Mouse (Mus musculus) MEL (cell line): ENCODE results near the gene Gsta4. TPM values are rescaled to one million over a fixed set of nuclear protein-coding genes. Genes with fewer than 3 reads are reported as not detected.
A peak's percentile ranks its signal among the peaks of the same experiment; 100 is the strongest.

ENCODE experiments used
- DNase-seq: peaks from one replicate; pipeline ENCODE4 v3.0.0; 2011; ENCODE audit warnings: low read depth, low spot score
- H3K27ac ChIP-seq: 2 replicates; pipeline ENCODE4 v1.5.1; 2012; ENCODE audit warnings: low read depth, mild to moderate bottlenecking, control low read depth, low read length, moderate library complexity; ENCODE audit not compliant: control insufficient read depth
- H3K27me3 ChIP-seq, 2 experiments: fragments of 150-350 bp in 1 of 2; sonication (generic) in 1 of 2; 2 replicates each; pipeline ENCODE4 v1.6.1; 2012; ENCODE audit warnings: low read length in 2 of 2, mild to moderate bottlenecking in 2 of 2, improper control_type of control experiment in 1 of 2, moderate library complexity in 1 of 2; ENCODE audit not compliant: insufficient read depth in 2 of 2, control insufficient read depth in 1 of 2
- H3K36me3 ChIP-seq, 2 experiments: 2 replicates each; pipeline ENCODE4 v1.6.1; 2012 to 2014; ENCODE audit warnings: low read length in 2 of 2, improper control_type of control experiment in 1 of 2, inconsistent platforms in 1 of 2, mild to moderate bottlenecking in 1 of 2; ENCODE audit not compliant: insufficient read depth in 2 of 2, control insufficient read depth in 1 of 2
- H3K4me1 ChIP-seq, 2 experiments: fragments of 150-350 bp in 1 of 2; sonication (generic) in 1 of 2; 2 replicates each; pipeline ENCODE4 v1.6.1; 2012; ENCODE audit warnings: low read length in 2 of 2, improper control_type of control experiment in 1 of 2, mild to moderate bottlenecking in 1 of 2; ENCODE audit not compliant: insufficient read depth in 2 of 2, control insufficient read depth in 1 of 2
- H3K4me3 ChIP-seq, 2 experiments: fragments of 150-350 bp in 1 of 2; sonication (generic) in 1 of 2; 2 replicates each; pipeline ENCODE4 v1.5.1; 2012; ENCODE audit warnings: low read depth in 2 of 2, low read length in 2 of 2, mild to moderate bottlenecking in 2 of 2, moderate library complexity in 2 of 2, control low read depth in 1 of 2, improper control_type of control experiment in 1 of 2; ENCODE audit not compliant: control insufficient read depth in 1 of 2, insufficient read depth in 1 of 2
- H3K79me2 ChIP-seq: 2 replicates; pipeline ENCODE4 v1.6.1; 2012; ENCODE audit warnings: mild to moderate bottlenecking, low read length, moderate library complexity; ENCODE audit not compliant: control insufficient read depth, poor library complexity, insufficient read depth
- H3K9ac ChIP-seq: 2 replicates; pipeline ENCODE4 v1.6.1; 2012; ENCODE audit warnings: low read depth, mild to moderate bottlenecking, control low read depth, low read length, moderate library complexity; ENCODE audit not compliant: control insufficient read depth, poor library complexity, severe bottlenecking
- H3K9me3 ChIP-seq: fragments of 150-350 bp; sonication (generic); replicated peaks from 2 replicates; pipeline ENCODE4 v1.6.1; 2012; ENCODE audit warnings: mild to moderate bottlenecking, low read length, improper control_type of control experiment, moderate library complexity; ENCODE audit not compliant: insufficient read depth
- CHD2 ChIP-seq: IDR thresholded peaks from 2 replicates; pipeline ENCODE4 v1.6.1; 2011; ENCODE audit warnings: low read length, improper control_type of control experiment
- CTCF ChIP-seq, 3 experiments: IDR thresholded peaks in 2 of 3; conservative IDR thresholded peaks in 1 of 3; 2 replicates each; pipeline ENCODE4 v1.5.1; 2011 to 2012; ENCODE audit warnings: low read length in 3 of 3, low read depth in 2 of 3, mild to moderate bottlenecking in 2 of 3, improper control_type of control experiment in 1 of 3, inconsistent platforms in 1 of 3, mixed read lengths in 1 of 3, moderate library complexity in 1 of 3; ENCODE audit not compliant: control insufficient read depth in 1 of 3, insufficient read depth in 1 of 3, poor library complexity in 1 of 3, severe bottlenecking in 1 of 3
- EP300 ChIP-seq, 2 experiments: IDR thresholded peaks; 2 replicates each; pipeline ENCODE4 v1.6.1; 2011; ENCODE audit warnings: improper control_type of control experiment in 2 of 2, low read length in 2 of 2, low read depth in 1 of 2, mild to moderate bottlenecking in 1 of 2
- ETS1 ChIP-seq: IDR thresholded peaks from 2 replicates; pipeline ENCODE4 v1.6.1; 2012; ENCODE audit warnings: low read depth, mild to moderate bottlenecking, inconsistent platforms, low read length, improper control_type of control experiment, moderate library complexity
- GATA1 ChIP-seq: IDR thresholded peaks from 2 replicates; pipeline ENCODE4 v1.6.1; 2011; ENCODE audit warnings: low read depth, low read length, improper control_type of control experiment
- JUND ChIP-seq: IDR thresholded peaks from 2 replicates; pipeline ENCODE4 v1.6.1; 2011; ENCODE audit warnings: low read depth, mild to moderate bottlenecking, improper control_type of control experiment, low read length
- KAT2A ChIP-seq: conservative IDR thresholded peaks from 2 replicates; pipeline ENCODE4 v1.6.1; 2012; ENCODE audit warnings: low read depth, low read length, improper control_type of control experiment, inconsistent platforms
- MEF2A ChIP-seq: IDR thresholded peaks from 2 replicates; pipeline ENCODE4 v1.6.1; 2014; ENCODE audit warnings: low read depth, mild to moderate bottlenecking, inconsistent platforms, low read length, improper control_type of control experiment; ENCODE audit not compliant: poor library complexity, insufficient replicate concordance, severe bottlenecking; ENCODE audit errors: extremely low read depth
- MYB ChIP-seq: IDR thresholded peaks from 2 replicates; pipeline ENCODE4 v1.6.1; 2011; ENCODE audit warnings: mild to moderate bottlenecking, low read depth, low read length, improper control_type of control experiment
- NELFE ChIP-seq: IDR thresholded peaks from 2 replicates; pipeline ENCODE4 v1.6.1; 2011; ENCODE audit warnings: low read depth, low read length, improper control_type of control experiment
- POLR2A ChIP-seq, 2 experiments: IDR thresholded peaks; 2 replicates each; pipeline ENCODE4 v1.6.1; 2011 to 2012; ENCODE audit warnings: low read length in 2 of 2, mild to moderate bottlenecking in 2 of 2, control low read depth in 1 of 2, improper control_type of control experiment in 1 of 2, low read depth in 1 of 2, moderate library complexity in 1 of 2; ENCODE audit not compliant: control insufficient read depth in 1 of 2, insufficient read depth in 1 of 2, poor library complexity in 1 of 2
- RAD21 ChIP-seq: IDR thresholded peaks from 2 replicates; pipeline ENCODE4 v1.6.1; 2011; ENCODE audit warnings: mild to moderate bottlenecking, low read depth, low read length, improper control_type of control experiment
- RCOR1 ChIP-seq: IDR thresholded peaks from 2 replicates; pipeline ENCODE4 v1.6.1; 2012; ENCODE audit warnings: low read depth, mild to moderate bottlenecking, inconsistent platforms, low read length, improper control_type of control experiment
- SIN3A ChIP-seq: IDR thresholded peaks from 2 replicates; pipeline ENCODE4 v1.6.1; 2012; ENCODE audit warnings: low read length, improper control_type of control experiment, inconsistent platforms
- TAL1 ChIP-seq: IDR thresholded peaks from 2 replicates; pipeline ENCODE4 v1.6.1; 2012; ENCODE audit warnings: mild to moderate bottlenecking, inconsistent platforms, low read length, moderate library complexity, mixed read lengths
- TBP ChIP-seq: IDR thresholded peaks from 2 replicates; pipeline ENCODE4 v1.8.0; 2011; ENCODE audit warnings: low read depth, low read length, improper control_type of control experiment
- TCF12 ChIP-seq: IDR thresholded peaks from 2 replicates; pipeline ENCODE4 v1.6.1; 2014; ENCODE audit warnings: low read depth, mild to moderate bottlenecking, inconsistent platforms, low read length, improper control_type of control experiment, moderate library complexity
- UBTF ChIP-seq: IDR thresholded peaks from 2 replicates; pipeline ENCODE4 v1.6.1; 2012; ENCODE audit warnings: low read depth, mild to moderate bottlenecking, inconsistent platforms, low read length, improper control_type of control experiment, moderate library complexity, borderline replicate concordance; ENCODE audit not compliant: insufficient read depth
- USF2 ChIP-seq, 2 experiments: IDR thresholded peaks; 2 replicates each; pipeline ENCODE4 v1.6.1; 2011 to 2012; ENCODE audit warnings: improper control_type of control experiment in 2 of 2, low read length in 2 of 2, borderline replicate concordance in 1 of 2, inconsistent platforms in 1 of 2, low read depth in 1 of 2, mild to moderate bottlenecking in 1 of 2; ENCODE audit not compliant: insufficient read depth in 1 of 2
- ZKSCAN1 ChIP-seq: IDR thresholded peaks from 2 replicates; pipeline ENCODE4 v1.6.1; 2012; ENCODE audit warnings: low read depth, mild to moderate bottlenecking, inconsistent platforms, low read length, improper control_type of control experiment, moderate library complexity
- polyA plus RNA-seq, 2 experiments: library from polyadenylated mRNA; stranded (reverse) in 1 of 2; unstranded in 1 of 2; fragments of >175 nt in 1 of 2; fragments of >200 nt in 1 of 2; gene quantifications; 2 replicates each; pipeline versions ENCODE4 v1.2.1 to v1.2.4; 2012; ENCODE audit warnings: low replicate concordance in 2 of 2, low read depth in 1 of 2; ENCODE audit not compliant: insufficient read length in 2 of 2, insufficient read depth in 1 of 2, missing spikeins in 1 of 2
- total RNA-seq: library from RNA; depleted of rRNA; stranded (reverse); fragments of 300-350 nt; gene quantifications from 2 replicates; pipeline ENCODE4 v1.2.3, GENCODE M21; 2012

Gsta4 gene
- total and polyA plus RNA-seq, 3 experiments: 5.0 to 9.8 TPM; not detected in 1

DNA sequence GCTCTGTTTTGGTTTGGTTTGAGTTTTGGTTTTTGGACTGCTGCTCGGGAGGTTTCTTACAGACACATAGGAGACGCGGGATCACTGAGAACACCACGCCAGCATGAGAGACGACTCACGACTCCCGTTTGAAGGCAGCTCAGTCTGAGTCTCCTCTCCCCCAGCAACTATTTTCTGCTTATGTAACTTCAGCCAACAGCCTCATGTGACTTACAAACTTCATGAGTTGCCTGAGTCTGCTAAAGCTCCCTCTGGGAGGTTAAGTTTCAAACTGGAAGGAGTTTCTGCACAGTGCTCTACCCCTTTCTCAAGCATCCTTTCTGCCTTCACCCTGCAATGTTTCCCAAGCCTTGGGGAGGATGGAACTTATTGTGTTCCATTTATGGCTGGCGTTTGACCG, 3.1 kb downstream of the Gsta4 start:
- H3K4me3 ChIP-seq: no peak overlapping the region
- DNase-seq: no peak

DNA sequence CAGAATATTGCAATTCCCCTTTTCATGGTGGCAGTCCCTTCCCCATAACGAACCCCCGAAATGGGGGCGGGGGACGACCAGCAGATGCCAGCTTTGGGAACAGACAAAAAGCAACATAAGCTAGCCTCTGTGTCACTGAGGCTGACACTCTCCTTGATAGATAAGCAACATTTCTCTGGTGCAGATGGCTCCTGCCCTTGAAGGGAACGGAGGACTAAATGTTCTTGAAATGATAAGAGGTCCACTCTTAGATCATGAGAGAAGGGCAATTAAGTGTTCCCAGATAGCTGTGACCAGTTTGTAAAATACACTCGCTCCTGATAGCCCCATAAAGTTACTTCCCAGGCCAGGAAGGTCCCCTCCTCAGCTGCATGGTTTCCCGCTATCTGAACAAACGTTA, 6.3 kb downstream of the Gsta4 start:
- peak overlapping the region; percentile 29; the same call in 1 of the 2 replicates for H3K9ac ChIP-seq
- peaks cover 6 to 25% of the 10 kb centered on the region in 2 experiments for H3K4me1 ChIP-seq
- peak overlapping the region; percentile 60 for H3K27ac ChIP-seq
- no peaks in the 10 kb centered on the region for H3K27me3 ChIP-seq
- peaks cover 0 to 16% of the 10 kb centered on the region in 2 experiments; a peak in 2 of 4 replicates for H3K36me3 ChIP-seq
- 0 out of 4 replicates have a peak overlapping the region, but pooled peaks of 1 of the 2 experiments have one; percentile 7 for H3K4me3 ChIP-seq
- no peaks in the 10 kb centered on the region for H3K9me3 ChIP-seq
- TF ChIP-seq ETS1 (peak; percentile 25; the same call in 1 of the 2 replicates), CHD2 (no peak), SIN3A (peak; percentile 39; the same call in 1 of the 2 replicates), GATA1 (peak; percentile 63), MEF2A (no peak), MYB (no peak), TCF12 (peak; percentile 51), TAL1 (peak; percentile 42), POLR2A (IDR thresholded peaks at IDR 0.05; ENCODE audit: control insufficient read depth in 1 of 2, insufficient read depth in 1 of 2, low read depth in 1 of 2, low read length in 2 of 2, poor library complexity in 1 of 2) (no peak), JUND (no peak), TBP (no peak), RAD21 (no peak), EP300 (IDR thresholded peaks at IDR 0.05; ENCODE audit: low read depth in 1 of 2, low read length in 2 of 2) (peak; percentile 45 to 66; a peak in 3 of 4 replicates)
- no peaks in the 10 kb centered on the region for H3K79me2 ChIP-seq
- peak; percentile 69 for DNase-seq

More for the DNA sequence above, 3.1 kb downstream of the Gsta4 start:
- Histone ChIP-seq H3K27ac (no peak overlapping the region), H3K36me3 (peaks cover 0 to 14% of the 10 kb centered on the region in 2 experiments; a peak in 2 of 4 replicates), H3K9ac (no peak overlapping the region), H3K9me3 (no peaks in the 10 kb centered on the region), H3K79me2 (no peaks in the 10 kb centered on the region), H3K27me3 (no peaks in the 10 kb centered on the region), H3K4me1 (peaks cover 6 to 19% of the 10 kb centered on the region in 2 experiments)
- TF ChIP-seq ZKSCAN1 (no peak), RAD21 (no peak), SIN3A (no peak), CTCF (IDR thresholded peaks at IDR 0.05 in 2 of 3, conservative IDR thresholded peaks at IDR 0.05 in 1 of 3; ENCODE audit: control insufficient read depth in 1 of 3, insufficient read depth in 1 of 3, low read depth in 2 of 3, low read length in 3 of 3, poor library complexity in 1 of 3, severe bottlenecking in 1 of 3) (no peak), KAT2A (no peak), TCF12 (no peak), JUND (no peak), RCOR1 (no peak), MEF2A (no peak), USF2 (IDR thresholded peaks at IDR 0.05; ENCODE audit: borderline replicate concordance in 1 of 2, insufficient read depth in 1 of 2, low read depth in 1 of 2, low read length in 2 of 2) (no peak), TBP (no peak), TAL1 (no peak), NELFE (no peak), UBTF (no peak)
